Mouse (Mus musculus) spleen, postnatal 10 days (tissue): ENCODE data around the gene Tmbim1.
"Not testable (repeated sequence)": the region's sequence is repeated elsewhere in the genome, so short reads cannot be mapped to it uniquely, and the experiment has no call there.

Source experiments
- DNase-seq, 2 experiments: peaks; one replicate each; pipeline ENCODE4 v3.0.0; 2021 to 2022; ENCODE audit warnings: low spot score in 2 of 2

Gene Tmbim1

DNA sequence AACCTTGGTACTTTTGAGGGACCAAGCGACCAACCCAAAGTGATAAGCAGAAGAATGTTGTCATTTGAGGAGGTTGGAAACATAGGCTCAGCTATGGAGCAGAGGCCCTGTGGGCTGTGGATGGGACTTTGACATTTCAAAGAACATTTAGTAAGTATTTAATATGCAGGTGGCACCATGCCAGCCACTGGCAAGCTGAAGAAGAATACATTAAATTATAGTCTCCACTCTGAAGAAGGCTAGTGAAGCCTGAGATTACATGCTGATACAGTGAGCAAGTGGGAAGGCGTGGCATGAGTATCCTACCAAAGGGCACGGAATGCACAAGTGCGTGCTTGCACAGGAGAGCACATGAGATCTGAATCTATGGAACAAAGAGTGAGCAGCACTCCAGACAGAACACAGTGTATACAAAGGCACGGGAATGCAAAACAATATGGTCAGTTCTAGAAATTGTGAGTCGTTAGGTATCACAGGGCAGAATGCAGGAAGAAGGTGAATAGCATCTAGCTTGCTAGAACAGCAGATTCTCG, 24.5 kb upstream of the Tmbim1 start:
- no peak for DNase-seq

DNA sequence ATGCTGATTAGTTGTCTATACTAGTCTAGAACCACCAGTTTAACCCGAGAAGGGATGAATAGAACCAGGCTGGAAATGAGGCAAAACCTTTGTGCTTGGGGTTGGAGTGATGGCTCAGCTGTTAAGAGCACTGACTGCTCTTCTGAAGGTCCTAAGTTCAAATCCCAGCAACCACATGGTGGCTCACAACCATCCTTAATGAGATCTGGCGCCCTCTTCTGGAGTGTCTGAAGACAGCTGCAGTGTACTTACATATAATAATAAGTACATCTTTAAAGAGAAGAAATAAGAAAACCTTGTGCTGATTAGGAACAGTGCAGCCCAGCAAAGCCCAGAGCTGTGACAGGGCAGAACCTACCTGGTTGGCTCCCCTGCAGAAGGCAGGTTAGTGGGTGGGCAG, 21.5 kb upstream of the Tmbim1 start:
- DNase-seq: not testable (repeated sequence)

DNA sequence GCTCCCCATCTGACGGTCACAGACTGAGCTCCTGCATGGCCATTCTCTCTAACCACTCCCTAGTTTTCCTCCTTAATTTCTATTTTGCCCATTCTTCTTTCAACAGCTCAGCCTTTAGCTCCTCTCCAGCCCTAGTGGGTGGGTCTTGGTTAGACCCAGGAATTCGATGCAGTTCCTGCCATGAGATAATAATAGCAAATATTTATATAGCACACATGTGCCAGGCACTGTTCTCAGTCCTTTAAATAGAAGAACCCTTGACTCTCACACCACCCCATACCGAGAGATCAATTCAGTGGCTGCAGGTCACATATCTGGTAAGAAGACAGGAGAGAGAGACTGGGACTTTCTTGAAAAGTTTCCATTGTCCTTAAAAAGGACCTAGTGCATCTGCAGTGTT, 16.0 kb upstream of the Tmbim1 start:
- DNase-seq: no peak

DNA sequence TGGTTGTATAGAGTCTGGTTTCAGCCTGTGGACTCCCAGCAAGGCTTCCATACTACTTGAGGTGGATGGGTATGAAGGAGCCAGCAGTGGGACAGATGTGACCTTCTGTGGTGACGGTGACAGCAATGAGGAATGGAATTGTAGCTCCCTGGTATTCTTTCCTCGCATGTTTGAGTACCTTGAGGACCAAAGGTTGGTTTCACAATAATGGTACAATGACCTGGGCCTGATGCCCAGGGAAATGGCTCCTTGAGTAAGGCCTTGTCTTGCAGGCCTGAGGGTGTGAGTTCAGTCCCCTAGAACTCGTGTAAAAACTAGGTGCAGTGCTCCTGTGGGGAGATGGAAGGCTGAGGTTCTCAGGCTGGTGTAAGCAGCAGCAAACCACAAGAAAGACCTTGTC, 13.3 kb upstream of the Tmbim1 start:
- DNase-seq: no peak

DNA sequence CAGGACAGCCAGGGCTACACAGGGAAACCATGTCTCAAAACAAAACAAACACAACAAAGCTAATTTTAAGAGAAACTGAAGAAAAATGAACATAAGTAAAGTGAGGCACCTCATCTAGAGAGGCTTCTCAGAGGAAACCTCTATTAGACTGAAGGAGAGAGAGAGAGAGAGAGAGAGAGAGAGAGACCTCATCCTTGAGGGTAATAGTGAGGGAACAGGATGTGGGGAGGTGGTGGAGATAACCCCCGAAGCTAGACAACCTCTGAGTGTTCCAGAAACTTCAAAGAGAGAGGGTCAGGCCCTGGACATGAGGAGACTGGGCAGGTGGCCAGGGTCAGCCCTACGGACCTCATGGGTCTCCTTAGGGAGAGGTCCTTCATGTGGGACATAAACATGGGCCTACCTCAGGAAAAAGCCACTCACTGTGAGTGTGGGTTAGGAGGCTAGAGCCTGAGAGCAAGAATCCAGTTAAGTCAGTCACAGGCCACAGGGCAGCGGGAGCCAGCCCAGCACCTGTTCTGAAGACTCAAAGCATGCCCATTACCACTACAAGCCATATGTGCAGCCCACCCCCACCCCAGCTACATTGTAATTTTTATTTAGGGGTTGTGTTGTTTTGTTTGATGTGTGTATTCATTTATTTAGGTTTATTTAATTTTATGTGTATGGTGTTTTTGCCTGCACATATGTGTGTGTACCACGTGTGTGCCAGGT, 10.8 kb upstream of the Tmbim1 start:
- DNase-seq: no peak

DNA sequence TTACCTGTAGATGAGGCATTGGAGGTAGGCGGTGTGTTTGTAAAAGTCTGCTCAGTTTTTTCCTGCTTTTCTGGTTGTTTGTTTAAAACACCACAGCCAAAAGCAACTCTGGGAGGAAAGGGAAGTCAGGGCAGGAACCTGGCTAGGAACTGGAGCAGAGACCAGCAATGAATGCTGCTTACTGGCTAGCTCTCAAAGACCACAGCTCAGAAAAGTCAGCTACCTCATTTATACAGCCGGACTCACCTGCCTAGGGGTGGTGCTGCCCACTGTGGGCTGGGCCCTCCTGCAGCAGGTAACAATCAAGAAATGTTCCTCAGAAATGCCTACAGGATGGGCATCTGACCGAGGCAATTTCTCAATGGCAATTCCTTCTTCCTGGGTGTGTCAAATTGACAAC, 9.4 kb upstream of the Tmbim1 start:
- DNase-seq: no peak

DNA sequence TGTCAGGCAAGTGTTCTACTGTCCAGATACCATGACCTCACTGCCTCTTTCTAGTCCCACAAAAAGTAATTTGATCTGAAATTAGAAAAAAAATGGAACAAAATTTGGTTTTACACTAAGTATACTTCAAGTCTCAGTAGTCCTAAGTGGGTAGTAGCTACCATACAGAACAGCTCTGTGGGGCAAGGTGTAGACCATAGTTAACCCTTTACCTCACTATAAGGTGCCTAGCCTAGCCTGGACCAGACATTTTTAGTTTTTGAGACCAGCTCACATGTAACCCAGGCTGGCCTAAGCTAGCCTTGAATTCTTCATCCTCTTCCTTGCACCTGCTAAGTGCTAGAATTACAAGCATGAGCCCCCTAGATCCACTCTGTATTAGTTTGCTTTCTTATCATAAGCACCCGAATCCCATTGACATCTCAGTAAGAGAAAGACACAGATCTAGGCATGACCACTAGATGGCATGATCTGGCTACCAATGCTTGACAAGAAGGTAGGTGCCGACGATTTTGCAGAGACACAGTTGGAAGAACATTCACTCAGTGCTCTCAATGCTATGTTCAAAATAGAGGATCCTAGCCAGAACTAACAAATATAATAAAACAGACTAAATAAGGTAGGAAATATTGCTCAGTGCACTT, 7.7 kb upstream of the Tmbim1 start:
- peak in 1 of 2 experiments; percentile 57 for DNase-seq

DNA sequence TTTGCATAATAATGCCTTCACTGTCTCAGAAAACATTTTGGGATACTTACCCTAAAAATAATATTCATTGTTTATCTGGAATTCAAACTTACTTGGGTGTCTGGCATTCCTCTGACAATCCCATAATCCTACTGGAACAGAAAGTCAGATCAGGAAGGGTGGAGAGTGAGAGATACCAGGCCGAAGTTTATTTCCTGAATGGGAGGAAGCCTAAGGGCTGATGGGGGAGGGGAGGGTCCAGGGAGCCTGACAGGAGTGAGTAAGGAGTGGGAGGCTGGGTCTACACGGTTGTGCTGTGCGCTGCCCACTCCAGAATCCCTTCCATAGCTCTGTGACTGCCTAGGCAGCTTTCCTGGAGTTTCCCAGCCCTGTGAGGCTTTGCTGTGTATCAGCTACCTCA, 4.3 kb upstream of the Tmbim1 start:
- DNase-seq: no peak

DNA sequence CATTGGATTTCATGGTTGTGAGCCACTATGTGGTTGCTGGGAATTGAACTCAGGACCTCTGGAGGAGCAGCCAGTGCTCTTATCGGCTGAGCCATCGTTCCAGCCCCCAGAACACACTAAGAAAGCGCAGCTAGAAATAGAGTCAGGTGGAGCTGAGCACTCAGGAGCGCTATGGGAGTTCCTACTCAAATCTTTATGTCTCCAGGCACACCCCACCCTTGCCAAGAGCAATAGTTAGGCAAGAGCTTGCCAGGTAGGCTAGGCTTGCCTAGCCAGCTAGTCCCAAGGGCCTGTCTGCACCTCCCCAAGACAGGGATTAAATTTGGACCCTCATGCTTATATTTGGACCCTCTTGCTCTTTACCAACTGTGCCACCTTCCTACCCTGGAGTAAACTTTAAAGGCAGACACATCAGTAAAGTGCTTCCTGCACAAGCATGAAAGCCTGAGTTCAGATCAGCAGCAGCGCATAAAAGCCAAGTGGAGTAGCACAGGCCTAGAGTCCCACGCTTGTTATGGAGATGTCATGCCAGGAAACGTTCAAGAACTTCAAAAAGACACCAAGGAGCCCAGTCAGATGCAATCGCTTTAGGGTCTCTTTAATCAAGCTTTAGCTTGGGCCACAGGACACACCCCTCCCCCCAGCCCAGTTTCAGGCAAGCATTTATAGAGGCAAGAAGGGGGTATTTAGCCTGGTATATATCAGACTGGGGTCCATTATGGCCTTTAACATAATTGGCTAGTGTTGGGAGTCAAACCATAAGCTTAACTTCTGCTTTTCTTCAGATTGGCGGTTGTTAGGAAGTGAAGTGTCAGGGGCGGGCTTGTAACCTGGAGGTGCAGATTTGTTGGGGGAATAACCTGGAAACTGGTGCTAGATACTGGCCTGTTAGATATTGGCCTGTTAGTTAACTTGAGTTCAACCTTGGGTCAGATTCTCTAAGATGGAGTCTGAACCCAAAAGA, 2.9 kb upstream of the Tmbim1 start:
- no peak for DNase-seq

DNA sequence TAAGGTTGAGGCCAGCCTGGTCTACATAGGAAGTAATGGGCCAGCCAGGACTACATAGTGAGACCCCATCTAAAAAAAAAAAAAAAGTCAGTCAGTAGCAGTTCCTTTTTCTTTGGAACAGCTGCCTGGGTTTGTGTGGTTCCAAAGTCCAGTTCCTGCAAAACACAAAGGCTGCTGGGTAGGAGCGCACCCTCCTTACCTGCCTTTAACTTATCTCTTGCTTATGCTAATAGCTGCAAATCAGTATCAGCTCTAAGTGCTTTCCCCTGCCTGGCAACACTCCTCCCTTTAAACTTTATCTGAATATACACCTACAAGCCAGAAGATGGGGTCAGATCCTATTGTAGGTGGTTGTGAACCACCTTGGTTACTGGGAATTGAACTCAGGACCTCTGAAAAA, 1.7 kb upstream of the Tmbim1 start:
- DNase-seq: no peak

DNA sequence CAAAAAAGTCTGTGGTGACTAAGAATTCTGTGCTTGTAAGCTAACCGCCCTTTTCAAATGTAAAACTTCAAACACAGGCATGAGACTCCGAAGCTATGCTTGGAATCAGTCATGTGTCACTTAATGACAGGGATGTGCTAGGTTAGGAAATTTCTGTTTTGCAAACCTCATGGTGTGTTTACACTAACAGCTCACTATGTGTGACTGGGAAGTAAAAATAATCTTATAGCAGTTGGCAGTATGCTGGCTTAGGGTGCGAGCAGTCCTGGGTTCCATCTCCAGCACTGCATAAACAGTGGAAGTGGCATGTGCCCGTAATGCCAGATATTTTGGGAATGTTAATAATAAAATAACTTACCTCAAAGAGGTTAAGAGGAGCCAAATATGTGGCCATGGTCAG, 476 bp downstream of the Tmbim1 start:
- DNase-seq: no peak

DNA sequence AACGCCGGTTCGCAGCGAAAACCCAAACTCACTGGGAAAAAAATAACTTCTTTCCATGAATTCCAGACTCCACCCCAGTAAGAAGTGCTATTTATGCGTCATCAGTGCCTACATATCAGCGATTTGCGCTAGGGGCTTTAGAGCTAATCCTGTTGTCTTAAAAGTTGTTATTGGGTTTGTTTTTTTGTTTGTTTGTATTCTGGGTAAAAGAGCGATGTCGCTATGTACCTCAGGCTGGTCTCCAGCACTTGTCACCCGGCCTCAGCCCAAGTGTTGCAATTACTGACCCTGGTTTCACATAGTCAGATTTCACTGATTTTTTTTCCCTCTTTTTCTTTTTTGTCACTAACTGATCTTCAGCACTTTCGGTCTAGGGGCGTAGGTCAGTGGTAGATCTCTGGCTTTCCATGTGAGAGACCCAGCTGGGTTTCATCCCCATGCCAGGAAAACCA, 1.1 kb downstream of the Tmbim1 start:
- DNase-seq: no peak

DNA sequence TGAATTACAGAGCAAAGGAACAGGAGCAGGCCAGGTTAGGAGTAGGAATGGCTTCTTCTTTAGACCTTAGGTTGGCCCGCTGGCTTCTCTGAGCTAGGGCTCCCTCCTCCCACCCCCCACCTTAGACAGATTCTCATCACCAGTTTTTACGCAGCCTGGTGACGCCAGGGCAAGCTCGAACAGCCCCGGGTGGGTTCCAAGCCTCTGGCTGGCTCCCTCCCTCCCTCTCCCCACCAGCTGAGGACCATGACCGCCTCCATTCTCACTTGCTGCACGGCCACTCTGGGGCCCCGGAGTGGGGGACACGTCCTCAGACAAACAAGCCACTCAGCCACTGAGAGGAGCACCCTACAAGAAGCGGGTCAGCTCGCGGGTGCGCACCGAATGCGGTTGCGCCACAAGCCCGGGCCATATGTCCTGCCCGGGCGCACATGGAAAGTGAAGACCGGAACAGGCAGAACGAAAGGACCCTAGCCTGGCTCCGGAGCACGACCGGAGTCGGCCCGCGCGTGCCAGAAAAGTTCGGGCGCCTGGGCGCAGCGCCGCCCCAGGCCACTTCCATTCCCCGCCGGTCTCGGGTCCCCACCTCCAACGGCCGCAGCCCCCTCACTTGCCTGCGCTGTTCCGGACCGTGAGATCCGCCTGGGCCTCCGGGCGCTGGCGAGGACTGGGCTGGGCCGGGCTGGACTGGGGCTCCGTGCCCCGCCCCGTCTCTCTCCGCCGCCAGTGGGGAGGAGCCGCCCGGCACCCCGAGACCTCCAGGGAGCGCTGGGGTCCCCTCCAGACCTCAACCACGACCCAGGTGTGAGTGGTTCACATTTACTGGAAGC, 1.7 kb downstream of the Tmbim1 start:
- peak; percentile 58 to 71 for DNase-seq

DNA sequence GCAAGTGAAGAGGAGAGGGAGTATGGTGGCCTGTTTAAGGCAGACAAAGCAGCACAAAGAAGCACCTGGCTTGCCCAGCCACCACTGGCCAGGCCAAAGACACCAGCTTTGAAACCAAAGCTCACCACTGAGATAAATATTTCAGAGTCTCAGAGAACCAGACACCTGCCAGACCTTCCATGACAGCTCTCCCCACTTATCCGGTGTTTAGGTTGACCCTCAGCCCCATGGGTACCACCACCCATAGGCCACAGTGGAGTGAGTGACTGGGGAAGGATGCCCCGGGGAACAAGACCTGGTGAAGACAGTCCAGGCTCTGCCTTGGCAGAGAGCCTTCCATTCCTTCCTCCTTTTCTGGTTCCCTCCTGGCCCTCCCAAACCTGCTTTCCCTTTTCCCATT, 2.6 kb downstream of the Tmbim1 start:
- DNase-seq: peak in 1 of 2 experiments; percentile 8

DNA sequence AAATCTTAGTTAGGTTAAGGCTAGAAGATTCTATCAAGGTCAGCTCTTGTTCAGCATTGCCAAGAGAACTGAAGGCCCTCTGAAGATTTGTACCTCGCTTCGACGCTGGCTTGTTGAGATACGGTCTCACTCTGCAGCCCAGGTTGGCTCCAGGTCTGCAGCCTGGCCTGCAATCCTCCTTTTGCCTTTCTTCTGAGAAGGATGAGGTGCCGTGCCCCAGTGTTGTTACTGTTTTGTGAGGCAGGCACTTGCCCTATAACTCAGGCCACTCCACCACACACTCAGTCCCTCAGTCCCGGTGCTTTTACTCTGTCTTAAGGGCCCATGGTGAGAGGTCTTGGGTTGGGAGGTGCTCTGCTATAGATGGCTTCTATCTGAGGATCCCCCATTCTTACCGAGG, 3.2 kb downstream of the Tmbim1 start:
- DNase-seq: no peak

DNA sequence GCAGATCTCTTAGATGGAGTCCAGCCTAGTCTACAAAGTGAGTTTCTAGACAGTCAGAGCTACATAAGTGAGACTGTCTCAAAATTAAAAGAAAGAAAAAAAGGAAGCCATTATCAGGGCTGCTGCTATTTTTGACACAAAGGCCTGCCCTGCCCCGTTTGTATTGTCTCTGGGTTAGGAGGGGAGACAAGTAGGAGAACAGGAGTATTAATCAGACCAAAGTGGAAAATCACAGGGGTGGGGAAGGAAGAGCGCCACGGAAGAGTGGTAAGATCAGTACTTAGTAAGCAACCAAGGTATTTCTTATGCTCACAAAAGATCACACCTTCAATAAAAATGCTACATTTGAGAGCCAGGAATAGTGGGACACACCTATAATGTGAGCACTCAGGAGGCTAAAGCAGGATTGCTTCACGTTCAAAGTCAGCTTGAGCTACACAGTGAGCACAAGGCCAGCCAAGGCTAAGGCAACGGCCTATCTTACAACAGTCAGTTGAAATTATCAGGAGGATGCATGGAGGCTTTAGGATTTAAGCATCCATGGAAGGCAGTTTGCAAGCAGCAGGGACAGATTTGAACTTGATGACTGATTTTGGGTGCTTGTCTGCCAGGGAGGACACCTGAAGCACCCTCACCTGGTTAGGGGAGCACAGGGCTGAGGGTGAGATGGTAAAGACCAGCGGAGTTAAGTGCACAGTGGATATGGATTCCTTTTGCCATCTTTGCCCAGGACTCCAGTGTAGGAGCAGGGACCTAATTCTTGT, 4.9 kb downstream of the Tmbim1 start:
- no peak for DNase-seq

DNA sequence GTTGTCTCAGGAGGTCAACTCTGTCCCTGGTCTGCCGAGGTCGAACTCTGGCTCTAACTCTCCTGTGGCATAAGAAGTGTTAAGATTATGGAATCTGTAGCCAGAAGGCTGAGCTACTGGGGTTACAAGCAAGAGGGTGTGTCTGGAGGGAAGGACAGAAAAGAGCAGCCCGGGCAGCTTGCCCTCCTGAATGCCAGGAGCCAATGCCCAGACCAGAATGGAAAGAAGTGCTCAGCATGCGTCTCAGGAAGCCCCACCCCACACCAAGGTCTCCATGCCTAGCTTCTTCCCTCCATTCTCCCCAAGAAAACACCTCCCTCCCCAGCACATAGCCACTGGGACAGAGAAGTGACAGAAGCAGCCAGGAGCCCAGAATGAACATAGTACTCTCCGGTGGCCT, 6.4 kb downstream of the Tmbim1 start:
- DNase-seq: no peak

DNA sequence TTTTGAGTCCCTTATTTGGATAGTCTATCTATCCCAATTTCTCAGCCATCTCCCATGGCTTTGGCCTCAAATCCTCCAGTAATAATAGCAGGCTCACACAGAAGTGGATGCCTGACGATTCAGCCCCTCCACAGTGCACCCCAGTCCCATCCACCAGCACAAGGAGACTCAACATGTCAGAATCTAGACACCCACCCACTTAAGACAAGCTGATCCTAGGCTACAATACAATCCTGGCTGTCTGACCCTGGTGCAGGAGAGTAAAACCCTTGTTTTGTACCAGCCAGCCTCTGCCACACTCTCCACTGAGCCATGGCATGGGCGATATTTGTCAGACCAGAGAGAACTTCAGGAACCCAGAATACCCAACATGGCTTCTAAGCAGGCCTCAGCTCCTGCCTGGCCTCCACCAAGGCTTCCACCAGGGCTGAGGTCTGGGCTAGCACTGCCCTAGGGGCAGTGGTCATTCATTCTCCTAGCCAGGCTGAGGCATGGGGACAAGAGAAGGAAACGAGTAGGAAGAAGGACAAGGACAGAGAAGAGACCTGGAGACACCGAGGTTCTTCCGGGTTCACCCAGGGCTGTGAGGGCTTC, 7.2 kb downstream of the Tmbim1 start:
- DNase-seq: no peak

DNA sequence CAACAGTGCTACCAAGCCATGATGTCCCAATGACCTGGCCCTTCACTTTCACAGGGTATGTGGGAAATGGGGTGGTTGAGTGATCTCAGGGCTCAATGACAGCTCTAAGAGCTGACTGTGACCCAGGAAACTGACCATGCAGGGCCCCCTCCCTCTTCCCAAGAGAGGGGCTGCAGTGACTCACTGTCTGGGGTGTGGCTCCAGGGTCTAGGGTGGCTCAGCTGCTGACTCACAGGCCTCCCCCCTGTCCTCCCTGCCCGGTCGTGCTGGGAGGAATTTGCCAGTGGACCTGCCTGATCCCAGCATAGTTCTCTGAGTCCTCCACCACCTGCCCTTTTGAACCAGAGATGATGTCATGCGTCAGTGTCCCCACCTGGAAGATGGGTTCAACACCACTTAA, 8.2 kb downstream of the Tmbim1 start:
- no peak for DNase-seq

DNA sequence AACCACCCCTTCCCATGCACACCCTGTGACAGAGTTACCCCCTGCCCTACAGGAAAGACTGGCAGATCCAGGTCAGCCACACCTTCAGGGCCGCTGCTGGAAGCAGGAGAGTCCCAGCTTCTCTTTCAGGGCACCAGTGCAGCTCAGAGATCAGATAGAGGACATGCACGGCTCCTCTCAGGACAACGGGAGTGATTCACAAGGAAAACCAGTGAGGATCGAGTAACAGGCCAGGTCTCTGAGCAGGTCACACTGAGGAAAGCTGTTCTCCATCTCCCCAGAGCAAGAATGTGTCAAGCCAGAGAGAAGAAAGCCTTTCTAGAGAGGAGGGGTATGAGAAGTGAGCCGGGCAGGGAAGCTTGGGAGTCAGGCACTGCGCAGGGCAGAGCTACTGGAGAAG, 8.9 kb downstream of the Tmbim1 start:
- no peak for DNase-seq
